Mouse (Mus musculus) bone marrow macrophage, adult 2 months (primary cell): ENCODE results near the gene Arl13b. TPM values are rescaled to one million over a fixed set of nuclear protein-coding genes. Genes with fewer than 3 reads are reported as not detected.
A peak's percentile ranks its signal among the peaks of the same experiment; 100 is the strongest.

Experiments used
- H3K27ac ChIP-seq: 2 replicates; pipeline ENCODE4 v1.5.1; 2012; ENCODE audit warnings: low read depth, low read length; ENCODE audit not compliant: insufficient read depth
- H3K4me1 ChIP-seq: 2 replicates; pipeline ENCODE4 v1.6.1; 2012; ENCODE audit warnings: low read length; ENCODE audit not compliant: control insufficient read depth, insufficient read depth
- H3K4me3 ChIP-seq: 2 replicates; pipeline ENCODE4 v1.5.1; 2012; ENCODE audit warnings: mild to moderate bottlenecking, low read length, moderate library complexity; ENCODE audit not compliant: insufficient read depth
- CTCF ChIP-seq: IDR thresholded peaks from 2 replicates; pipeline ENCODE4 v1.5.1; 2012; ENCODE audit warnings: low read depth, mild to moderate bottlenecking, low read length, moderate library complexity
- POLR2A ChIP-seq: IDR thresholded peaks from 2 replicates; pipeline ENCODE4 v1.6.1; 2012; ENCODE audit warnings: mild to moderate bottlenecking, low read depth, low read length, borderline replicate concordance
- polyA plus RNA-seq: library from polyadenylated mRNA; stranded (reverse); fragments of >200 nt; gene quantifications from 2 replicates; pipeline ENCODE4 v1.2.4, GENCODE M21; 2012; ENCODE audit not compliant: missing spikeins, insufficient read depth, insufficient read length

Arl13b gene
- polyA plus RNA-seq: 11.8 and 12.1 TPM in 2 replicates

DNA sequence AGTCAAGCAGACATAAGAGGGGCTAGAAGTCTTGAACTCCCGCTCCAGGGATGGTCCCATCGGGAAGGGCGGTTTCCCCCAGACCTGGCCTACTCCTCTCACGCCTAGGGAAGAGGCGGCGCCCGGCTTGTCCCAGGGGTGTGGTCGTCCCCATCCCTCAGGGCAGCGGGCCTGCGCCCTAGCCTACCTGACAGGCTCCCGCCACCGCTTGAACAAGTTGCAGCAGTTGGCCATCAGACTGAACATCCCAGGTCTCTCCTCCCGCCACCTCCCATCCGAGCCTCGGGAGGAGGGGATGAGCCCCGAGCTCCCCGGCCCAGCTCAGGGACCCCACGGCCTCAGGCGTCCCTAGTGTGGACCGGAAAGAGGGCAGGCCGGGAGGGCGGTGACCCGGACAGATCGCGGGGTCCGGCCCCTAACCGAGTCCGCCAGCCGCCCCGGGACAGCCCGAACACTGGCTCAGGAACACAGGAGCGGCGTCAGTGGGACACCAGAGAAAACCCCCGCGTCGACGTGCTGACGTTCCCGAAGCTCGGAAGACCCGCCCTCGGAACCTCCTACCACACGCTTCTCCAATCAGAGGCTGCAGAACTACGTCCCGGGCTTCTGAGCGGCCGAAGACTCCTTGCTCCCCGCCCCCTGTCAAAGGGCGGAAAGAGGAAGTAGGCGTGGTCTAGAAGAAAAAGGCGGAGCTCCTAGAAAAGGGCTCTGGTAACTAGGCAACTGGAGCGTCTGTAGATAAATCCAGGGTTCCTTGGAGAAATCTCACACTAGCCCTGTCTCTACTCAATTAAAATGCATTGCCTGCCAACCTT lies at the start of gene Arl13b:
Arl13b (minus strand) TSS at position 543 of the 815 bp plus-strand sequence.
- TF ChIP-seq CTCF (no peak), POLR2A (no peak)
- peak within 1 kb of the TSS; percentile 99 for H3K4me3 ChIP-seq
- no peak within 1 kb of the TSS for H3K27ac ChIP-seq
- H3K4me1 ChIP-seq: peaks cover 4% of the 10 kb centered on the region

DNA sequence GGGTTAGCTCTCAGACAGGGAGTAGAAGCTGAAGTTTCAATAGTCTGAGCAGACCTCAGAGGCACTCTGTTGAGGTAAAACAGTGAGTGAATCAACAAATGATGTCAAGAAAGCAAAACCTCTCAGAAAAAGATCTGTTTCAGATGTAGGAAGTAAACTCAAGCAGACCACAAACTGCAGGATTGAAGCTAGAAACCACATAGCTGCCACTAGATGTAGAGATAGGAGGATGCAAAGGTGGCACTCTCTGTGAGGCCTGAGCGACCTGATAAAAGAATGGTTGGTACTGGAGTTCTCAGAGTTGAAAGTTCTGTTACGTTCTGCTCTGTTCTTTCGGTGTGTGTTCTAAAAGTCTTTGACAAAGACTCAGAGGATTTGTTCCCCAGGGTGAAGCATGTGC lies 49.0 kb upstream of the Arl13b start:
- Histone ChIP-seq H3K4me3 (no peak overlapping the region), H3K27ac (no peak overlapping the region), H3K4me1 (no peaks in the 10 kb centered on the region; the same call in none of the 2 replicates)
- TF ChIP-seq POLR2A (no peak), CTCF (no peak)

DNA sequence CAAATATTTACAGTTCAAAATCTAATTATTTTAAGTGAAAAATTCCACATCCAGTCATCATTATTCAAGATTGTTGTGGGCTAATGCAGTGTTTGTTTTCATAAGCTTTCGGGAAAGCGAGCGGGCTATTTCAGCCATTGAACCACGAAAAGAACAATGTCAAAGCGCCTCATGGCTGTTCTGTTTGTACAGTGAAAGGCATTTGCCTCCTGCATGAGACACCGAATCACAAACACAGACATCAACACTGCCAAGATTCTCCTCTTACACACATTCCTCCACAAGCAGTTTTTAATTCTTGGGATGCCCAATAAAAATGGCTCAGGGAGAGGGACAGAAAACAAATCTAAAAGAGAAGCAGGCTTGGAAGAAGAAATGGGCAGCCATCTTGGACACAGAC lies 27.2 kb upstream of the Arl13b start:
- Histone ChIP-seq H3K4me1 (no peaks in the 10 kb centered on the region), H3K4me3 (no peak overlapping the region), H3K27ac (no peak overlapping the region)
- TF ChIP-seq CTCF (no peak), POLR2A (no peak)

DNA sequence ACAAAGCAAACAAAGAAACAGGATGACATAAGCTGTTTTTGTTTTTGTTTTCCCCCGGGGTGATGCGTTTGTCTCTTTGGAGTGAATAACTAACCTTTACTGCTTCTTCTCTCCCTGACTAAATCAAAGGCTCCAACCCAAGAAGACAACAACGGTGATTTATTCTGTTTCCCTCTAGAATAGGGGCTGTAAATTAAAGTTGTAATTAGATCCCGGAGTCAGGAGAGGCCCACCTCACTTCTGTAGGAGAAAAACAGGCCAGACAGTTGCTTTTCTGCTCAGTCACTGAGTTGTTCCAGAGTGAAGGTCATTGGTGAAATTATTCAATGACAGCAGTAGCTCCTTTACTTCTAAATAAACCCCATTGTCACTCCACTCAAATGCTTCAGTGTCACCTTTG lies 26.3 kb upstream of the Arl13b start:
- H3K4me3 ChIP-seq: no peak overlapping the region
- no peak for TF ChIP-seq POLR2A
- TF ChIP-seq CTCF: no peak
- no peaks in the 10 kb centered on the region for H3K4me1 ChIP-seq
- no peak overlapping the region for H3K27ac ChIP-seq

DNA sequence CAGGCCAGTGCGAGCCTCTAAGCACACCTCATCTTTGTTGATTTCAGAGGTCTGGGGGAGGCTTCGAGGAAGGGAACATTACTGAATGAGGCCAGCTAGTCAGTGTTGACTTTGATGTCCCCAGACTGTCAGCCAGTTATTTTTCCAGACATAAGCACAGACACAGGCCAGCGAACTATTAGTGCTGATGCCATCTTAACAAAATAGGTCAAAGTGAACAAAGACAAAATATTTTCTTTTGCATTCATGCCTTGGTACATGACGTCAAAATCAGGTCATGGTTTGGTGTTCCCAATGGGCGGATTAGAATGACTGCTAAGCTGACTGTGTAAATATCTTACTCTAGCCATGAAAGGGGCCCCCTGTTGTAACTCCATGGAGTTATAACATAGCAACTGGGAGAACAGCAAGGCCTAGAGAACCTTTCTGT lies 25.9 kb upstream of the Arl13b start:
- Histone ChIP-seq H3K4me3 (no peak overlapping the region), H3K4me1 (no peaks in the 10 kb centered on the region), H3K27ac (no peak overlapping the region)
- no peak for TF ChIP-seq POLR2A
- TF ChIP-seq CTCF: no peak

DNA sequence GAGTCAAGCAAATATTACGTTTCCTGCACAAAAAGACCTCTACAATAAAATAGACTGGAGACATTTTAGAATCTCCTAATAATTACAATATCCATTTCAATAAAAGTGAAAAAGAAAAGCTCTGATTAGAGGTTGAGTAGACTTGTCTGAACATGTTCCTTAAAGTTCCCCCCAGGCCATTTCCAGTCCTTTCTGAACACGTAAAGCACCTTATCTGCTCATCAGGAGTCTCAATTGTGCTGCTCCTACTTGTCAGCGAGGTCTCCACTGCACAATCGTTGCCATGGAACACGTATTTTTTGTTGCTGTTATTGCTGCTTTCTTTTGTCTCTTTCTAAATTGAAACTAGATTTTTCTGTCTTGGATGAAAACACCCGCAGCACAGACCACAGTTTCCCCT lies 14.6 kb upstream of the Arl13b start:
- Histone ChIP-seq H3K4me1 (peaks cover 17% of the 10 kb centered on the region), H3K4me3 (no peak overlapping the region), H3K27ac (no peak overlapping the region)
- TF ChIP-seq CTCF: no peak
- no peak for TF ChIP-seq POLR2A

DNA sequence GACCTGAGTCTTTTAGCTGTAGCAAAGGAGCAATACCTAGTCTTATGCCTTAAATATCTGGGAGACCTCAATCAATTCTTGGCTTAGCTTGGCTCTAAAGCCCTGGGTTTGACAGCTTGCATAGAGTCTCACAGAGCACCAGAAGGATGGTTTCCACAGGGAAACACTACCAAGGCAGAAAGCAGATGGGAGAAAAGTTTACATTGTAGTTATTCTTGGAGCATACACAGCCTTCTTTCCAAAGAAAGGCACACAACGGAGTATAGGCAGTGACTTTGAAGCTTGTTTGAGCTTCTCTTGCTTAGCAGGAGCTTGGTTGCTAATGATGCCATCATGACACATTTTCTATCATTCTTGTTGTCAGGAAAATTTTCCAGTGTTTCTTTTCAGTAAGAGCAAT lies 13.3 kb upstream of the Arl13b start:
- Histone ChIP-seq H3K4me3 (no peak overlapping the region), H3K27ac (no peak overlapping the region), H3K4me1 (peaks cover 26% of the 10 kb centered on the region)
- no peak for TF ChIP-seq POLR2A
- no peak for TF ChIP-seq CTCF

DNA sequence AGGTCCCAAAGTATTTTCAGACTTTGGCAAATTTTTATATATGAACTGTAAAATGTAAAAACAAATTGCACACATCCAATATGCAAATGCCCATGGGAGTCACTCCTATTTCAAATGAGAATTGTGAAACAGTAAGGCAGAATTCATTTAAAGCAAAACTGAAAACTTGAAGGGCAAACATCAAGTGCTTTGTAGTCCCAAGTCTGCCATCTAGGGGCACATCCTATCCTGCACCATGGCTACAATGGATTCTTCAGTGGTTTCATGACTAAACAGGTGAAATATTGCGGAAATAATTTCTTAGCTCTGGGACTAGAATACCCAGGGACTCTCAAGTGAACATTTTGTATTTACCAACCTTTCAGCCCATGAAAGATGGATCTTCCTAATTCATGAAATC lies 11.2 kb upstream of the Arl13b start:
- Histone ChIP-seq H3K27ac (peak overlapping the region; percentile 64), H3K4me3 (no peak overlapping the region), H3K4me1 (peaks cover 29% of the 10 kb centered on the region)
- TF ChIP-seq POLR2A (no peak), CTCF (no peak)

DNA sequence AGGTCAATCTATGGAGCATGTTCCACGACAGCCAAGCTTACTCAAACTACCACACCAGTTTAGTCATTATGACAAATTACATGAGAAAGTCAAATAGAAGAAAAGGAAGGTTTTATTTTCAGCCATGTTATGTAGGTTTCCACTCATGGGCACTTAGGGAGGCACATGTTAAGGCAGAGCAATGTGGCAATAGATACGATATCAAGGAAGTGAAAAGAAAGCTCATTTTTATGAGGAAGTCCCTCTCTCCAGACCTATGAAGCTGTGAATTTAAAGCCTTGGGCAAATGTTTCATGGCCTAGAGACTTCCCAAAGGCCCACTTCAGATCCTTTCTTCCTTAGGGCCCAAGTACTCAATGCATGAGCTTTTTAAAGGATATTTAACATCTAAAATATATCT lies 10.7 kb upstream of the Arl13b start:
- H3K4me3 ChIP-seq: no peak overlapping the region
- H3K4me1 ChIP-seq: peaks cover 29% of the 10 kb centered on the region
- peak overlapping the region; percentile 64 for H3K27ac ChIP-seq
- TF ChIP-seq CTCF (no peak), POLR2A (no peak)

DNA sequence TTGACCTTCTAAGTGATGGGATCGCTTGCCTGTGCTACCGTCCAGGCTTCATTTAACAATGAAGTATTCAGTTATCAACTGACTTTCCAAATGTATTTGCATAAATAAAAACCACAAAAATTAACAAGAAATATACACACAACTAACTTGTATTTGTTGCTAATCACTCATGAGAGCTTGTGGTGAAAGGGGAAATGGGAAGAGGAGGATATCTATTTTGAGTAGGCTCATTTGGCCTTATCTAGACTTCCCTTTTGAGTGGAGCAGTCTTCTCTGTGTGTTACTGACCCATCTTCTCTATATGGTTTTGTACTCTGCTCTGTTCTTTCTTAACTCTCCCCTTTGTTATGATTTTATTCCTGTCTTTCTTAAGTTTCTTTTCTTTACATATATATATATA lies 9.4 kb upstream of the Arl13b start:
- no peak for TF ChIP-seq CTCF
- TF ChIP-seq POLR2A: no peak
- no peak overlapping the region for H3K4me3 ChIP-seq
- peak overlapping the region; percentile 33 for H3K27ac ChIP-seq
- H3K4me1 ChIP-seq: peaks cover 21% of the 10 kb centered on the region
